Mouse (Mus musculus): Measurements from ENCODE around the gene Pcnx3. TPM values are rescaled to one million over a fixed set of nuclear protein-coding genes. Genes with fewer than 3 reads are reported as not detected.

The Pcnx3 gene
- total RNA-seq, 2 experiments from 2014 or later, result 66.3 to 72.2 TPM

- no peak for DNase-seq (ENCODE audit: low spot score in 2 of 2)
Measured at GRCm38 (mm10) chr19:5646731-5647330, 41.9 kb downstream of the Pcnx3 start.

DNA sequence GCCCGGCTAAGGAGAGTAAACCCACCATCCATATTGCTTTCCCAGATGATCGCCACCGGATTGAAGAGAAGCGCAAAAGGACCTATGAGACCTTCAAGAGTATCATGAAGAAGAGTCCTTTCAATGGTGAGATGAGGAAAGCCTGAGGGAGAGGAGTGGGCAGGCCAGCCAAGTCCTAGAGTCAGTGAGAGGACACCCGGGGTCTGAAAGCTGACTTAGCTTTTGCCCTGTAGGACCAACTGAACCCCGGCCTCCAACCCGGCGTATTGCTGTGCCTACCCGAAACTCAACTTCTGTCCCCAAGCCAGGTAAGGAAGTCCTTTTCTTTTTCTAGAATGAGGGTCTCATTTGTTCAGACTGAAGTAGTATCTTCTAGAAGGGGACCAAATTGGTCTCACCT, 43.4 kb downstream of the Pcnx3 start:
- no peak for DNase-seq (ENCODE audit: low spot score in 2 of 2)

DNA sequence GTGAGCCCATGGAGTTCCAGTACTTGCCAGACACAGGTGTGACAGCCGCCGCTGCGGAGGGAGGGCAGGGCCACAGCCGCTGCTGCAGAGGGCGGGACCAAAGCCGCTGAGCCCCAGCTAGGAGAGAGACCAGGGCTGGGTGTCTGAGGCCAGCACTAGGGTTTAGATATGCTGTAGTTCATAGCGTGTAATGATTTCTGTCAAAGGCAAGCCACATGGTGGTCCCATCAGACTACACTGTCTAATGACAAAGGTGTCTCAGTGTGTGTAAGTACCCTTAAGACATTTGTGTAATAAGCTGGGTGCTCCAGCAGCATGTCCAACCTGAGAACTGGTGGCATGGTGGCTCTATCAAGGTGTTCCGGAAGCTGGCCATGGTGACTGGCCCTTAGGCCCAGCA, 47.1 kb downstream of the Pcnx3 start:
- DNase-seq (ENCODE audit: low spot score in 2 of 2), result no peak

- DNase-seq (ENCODE audit: low spot score in 2 of 2), result no peak
Measured at GRCm38 (mm10) chr19:5641021-5641420, 47.7 kb downstream of the Pcnx3 start.

- DNase-seq (ENCODE audit: low spot score in 2 of 2), result no peak
Measured at GRCm38 (mm10) chr19:5640339-5640738, 48.4 kb downstream of the Pcnx3 start.

DNA sequence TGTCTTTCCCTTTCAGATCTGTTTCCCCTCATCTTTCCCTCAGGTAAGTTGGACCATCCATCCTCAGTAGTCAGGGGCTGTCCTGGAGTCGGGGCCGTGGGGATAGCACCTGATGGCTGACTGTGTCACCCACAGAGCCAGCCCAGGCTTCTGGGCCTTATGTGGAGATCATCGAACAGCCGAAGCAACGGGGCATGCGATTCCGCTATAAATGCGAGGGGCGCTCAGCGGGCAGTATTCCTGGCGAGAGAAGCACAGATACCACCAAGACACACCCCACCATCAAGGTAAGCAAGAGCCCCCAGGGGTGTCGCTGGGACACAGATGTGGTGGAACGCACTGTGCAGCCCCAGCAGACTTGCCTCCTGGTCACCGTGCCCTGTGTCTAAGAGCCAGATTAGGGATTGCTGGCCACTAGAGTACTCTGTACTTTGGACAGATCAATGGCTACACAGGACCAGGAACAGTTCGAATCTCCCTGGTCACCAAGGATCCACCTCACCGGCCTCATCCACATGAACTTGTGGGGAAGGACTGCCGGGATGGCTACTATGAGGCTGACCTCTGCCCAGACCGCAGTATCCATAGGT, 50.2 kb downstream of the Pcnx3 start:
- no peak for DNase-seq (ENCODE audit: low spot score in 2 of 2)

- peak; percentile 87 to 92 for DNase-seq (ENCODE audit: low spot score in 2 of 2)
Measured at GRCm38 (mm10) chr19:5637069-5638047, 51.4 kb downstream of the Pcnx3 start, which contains the start of gene Rela. Gene Rela (plus strand): TSS chr19:5637483.

DNA sequence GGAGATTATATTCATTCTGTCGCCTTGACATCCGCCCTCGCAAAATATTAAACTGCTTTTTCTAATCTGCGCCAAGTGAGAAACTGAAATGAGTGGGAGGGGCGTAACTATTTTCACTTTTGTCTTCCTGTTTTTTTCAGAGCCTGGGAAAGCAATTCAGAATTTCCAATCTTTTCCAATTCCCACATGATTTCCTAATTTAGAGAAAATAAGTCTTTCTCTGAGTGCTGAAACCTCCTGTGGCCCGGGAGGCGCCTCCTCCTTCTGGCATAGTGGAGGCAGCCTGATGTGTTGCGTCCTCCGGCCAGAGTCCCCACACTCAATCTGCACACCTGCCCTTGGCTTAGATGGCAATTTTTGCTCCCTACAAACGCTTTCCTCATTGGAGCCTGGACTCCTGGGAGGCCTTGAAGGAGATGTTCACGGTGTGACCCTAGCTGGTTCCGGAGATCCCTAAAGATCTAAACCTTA, 52.1 kb downstream of the Pcnx3 start:
- peak in 1 of 2 experiments; percentile 60 for DNase-seq (ENCODE audit: low spot score in 2 of 2)

- no peak for DNase-seq (ENCODE audit: low spot score in 2 of 2)
Measured at GRCm38 (mm10) chr19:5636036-5636570, 52.6 kb downstream of the Pcnx3 start.

DNA sequence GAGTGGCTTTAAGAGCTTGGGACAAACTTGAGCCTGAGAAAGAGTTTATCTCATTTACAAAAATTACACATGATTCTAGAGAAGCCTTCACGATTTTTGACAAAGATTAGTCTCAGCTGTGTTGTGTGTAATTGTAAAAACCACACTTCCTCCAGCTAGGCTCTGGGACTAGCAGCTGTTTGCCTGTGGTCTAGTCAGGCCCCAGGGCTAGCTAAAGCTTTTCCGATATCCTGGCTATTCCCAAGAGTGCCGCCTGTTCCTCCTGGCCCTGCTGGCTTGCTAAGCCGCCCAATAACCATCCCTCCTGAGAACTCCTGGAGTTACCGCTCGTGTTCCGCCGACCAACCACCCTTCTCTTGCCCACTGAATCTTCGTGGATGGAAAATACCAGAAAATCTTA, 56.6 kb downstream of the Pcnx3 start:
- DNase-seq (ENCODE audit: low spot score in 2 of 2), result no peak

GRCm38 (mm10) chr19:5629907-5630306, 58.8 kb downstream of the Pcnx3 start:
- no peak for DNase-seq (ENCODE audit: low spot score in 2 of 2)

GRCm38 (mm10) chr19:5625311-5625710, 63.4 kb downstream of the Pcnx3 start:
- DNase-seq (ENCODE audit: low spot score in 2 of 2), result no peak

GRCm38 (mm10) chr19:5621884-5622283, 66.8 kb downstream of the Pcnx3 start:
- DNase-seq (ENCODE audit: low spot score in 2 of 2), result no peak

GRCm38 (mm10) chr19:5620007-5620406, 68.7 kb downstream of the Pcnx3 start:
- no peak for DNase-seq (ENCODE audit: low spot score in 2 of 2)

- DNase-seq (ENCODE audit: low spot score in 2 of 2), result no peak
Measured at GRCm38 (mm10) chr19:5614953-5615352, 73.8 kb downstream of the Pcnx3 start.

Small RNAs within 50 kb of the gene (microRNA-seq; reads per million reads assigned to microRNA genes)
- 0.57 to 1.1 reads per million in 2 experiments for gene Mir6987

Other genes with a start within 250 kb of the Pcnx3 start
- not detected for gene Fosl1, start 241.4 kb downstream of the Pcnx3 start, total RNA-seq (2021)
- gene Ccdc85b, start 231.0 kb downstream of the Pcnx3 start, total RNA-seq (2021), result 10 to 100 TPM; 29.9 to 31.8 TPM
- gene Fibp, start 228.3 kb downstream of the Pcnx3 start, total RNA-seq (2021), result 100 to 1,000 TPM in 1 of 2 experiments, 10 to 100 TPM in 1; 96.3 to 101 TPM
- 1 to 10 TPM in 1 of 2 experiments, under 1 TPM in 1; 0.41 to 1.2 TPM for gene Ctsw, start 220.4 kb downstream of the Pcnx3 start, total RNA-seq (2021)
- 10 to 100 TPM; 16.8 to 20.9 TPM for gene Efemp2, start 215.0 kb downstream of the Pcnx3 start, total RNA-seq (2021)
- gene Mus81, start 200.5 kb downstream of the Pcnx3 start, total RNA-seq (2021), result 10 to 100 TPM; 34.3 to 35.6 TPM
- gene Cfl1, start 198.5 kb downstream of the Pcnx3 start, total RNA-seq (2021), result 1,000 to 10,000 TPM; 1,666 to 1,748 TPM
- 1 to 10 TPM; 6.3 to 8.1 TPM for gene 1700020D05Rik, start 185.1 kb downstream of the Pcnx3 start, total RNA-seq (2021)
- 10 to 100 TPM; 70.5 to 74.2 TPM for gene Snx32, start 178.4 kb downstream of the Pcnx3 start, total RNA-seq (2021)
- not detected for gene Ovol1, start 128.3 kb downstream of the Pcnx3 start, total RNA-seq (2021)
- 1 to 10 TPM; 7.1 to 8.8 TPM for gene Ap5b1, start 120.9 kb downstream of the Pcnx3 start, total RNA-seq (2021)
- 10 to 100 TPM; 84.4 to 90.5 TPM for gene Rnaseh2c, start 87.0 kb downstream of the Pcnx3 start, total RNA-seq (2021)
- 10 to 100 TPM; 83.3 to 83.5 TPM for gene Kat5, start 78.7 kb downstream of the Pcnx3 start, total RNA-seq (2021)
- 10 to 100 TPM; 21.0 to 26.7 TPM for gene Rela, start 51.4 kb downstream of the Pcnx3 start, total RNA-seq (2021)
- gene Sipa1, start 25.2 kb downstream of the Pcnx3 start, total RNA-seq (2021), result 10 to 100 TPM; 22.8 to 26.1 TPM
- gene Map3k11, start 166 bp downstream of the Pcnx3 start, total RNA-seq (2021), result 10 to 100 TPM; 16.1 to 17.0 TPM
- gene Kcnk7, start 15.5 kb upstream of the Pcnx3 start, total RNA-seq (2021), result not detected
- gene Ehbp1l1, start 37.4 kb upstream of the Pcnx3 start, total RNA-seq (2021), result 10 to 100 TPM; 15.6 to 20.1 TPM
- 10 to 100 TPM; 32.1 to 41.1 TPM for gene Fam89b, start 40.7 kb upstream of the Pcnx3 start, total RNA-seq (2021)
- 10 to 100 TPM; 24.7 to 32.7 TPM for gene Ltbp3, start 52.0 kb upstream of the Pcnx3 start, total RNA-seq (2021)
- gene Scyl1, start 82.5 kb upstream of the Pcnx3 start, total RNA-seq (2021), result 10 to 100 TPM; 73.6 to 75.1 TPM
- 10 to 100 TPM; 19.8 to 20.1 TPM for gene Frmd8, start 186.4 kb upstream of the Pcnx3 start, total RNA-seq (2021)
- gene Slc25a45, start 188.9 kb upstream of the Pcnx3 start, total RNA-seq (2021), result 1 to 10 TPM; 3.6 to 3.7 TPM
- 1 to 10 TPM; 3.4 to 4.2 TPM for gene Tigd3, start 205.2 kb upstream of the Pcnx3 start, total RNA-seq (2021)
- 10 to 100 TPM; 78.1 to 92.3 TPM for gene Dpf2, start 224.1 kb upstream of the Pcnx3 start, total RNA-seq (2021)
- gene Cdc42ep2, start 235.9 kb upstream of the Pcnx3 start, total RNA-seq (2021), result 1 to 10 TPM; 4.7 to 5.7 TPM

Data from layer of hippocampus, postnatal 14 days (tissue).